Mouse (Mus musculus) E14TG2a.4 (cell line): ENCODE results near the gene Ndufb10.

ENCODE experiments used
- H3K27me3 ChIP-seq: 2 replicates; pipeline ENCODE4 v1.6.1; 2014; ENCODE audit warnings: low read length, control low read depth; ENCODE audit not compliant: insufficient read depth
- H3K36me3 ChIP-seq: 2 replicates; pipeline ENCODE4 v1.6.1; 2014; ENCODE audit warnings: low read length, control low read depth; ENCODE audit not compliant: insufficient read depth
- H3K4me1 ChIP-seq: replicated peaks from 2 replicates; pipeline ENCODE4 v1.6.1; 2014; ENCODE audit warnings: low read depth, low read length, control low read depth
- H3K4me3 ChIP-seq: replicated peaks from 2 replicates; pipeline ENCODE4 v1.5.1; 2014; ENCODE audit warnings: mild to moderate bottlenecking, low read length
- H3K9me3 ChIP-seq: 2 replicates; pipeline ENCODE4 v1.6.1; 2014; ENCODE audit warnings: low read length, control low read depth
- CTCF ChIP-seq: conservative IDR thresholded peaks from 2 replicates; pipeline ENCODE4 v1.5.1; 2014; ENCODE audit warnings: low read length
- NANOG ChIP-seq: IDR thresholded peaks from 2 replicates; pipeline ENCODE4 v1.6.1; 2014; ENCODE audit warnings: borderline replicate concordance, low read length, mixed read lengths
- POU5F1 ChIP-seq: IDR thresholded peaks from 2 replicates; pipeline ENCODE4 v1.6.1; 2014; ENCODE audit warnings: low read length, borderline replicate concordance

Ndufb10 gene

DNA sequence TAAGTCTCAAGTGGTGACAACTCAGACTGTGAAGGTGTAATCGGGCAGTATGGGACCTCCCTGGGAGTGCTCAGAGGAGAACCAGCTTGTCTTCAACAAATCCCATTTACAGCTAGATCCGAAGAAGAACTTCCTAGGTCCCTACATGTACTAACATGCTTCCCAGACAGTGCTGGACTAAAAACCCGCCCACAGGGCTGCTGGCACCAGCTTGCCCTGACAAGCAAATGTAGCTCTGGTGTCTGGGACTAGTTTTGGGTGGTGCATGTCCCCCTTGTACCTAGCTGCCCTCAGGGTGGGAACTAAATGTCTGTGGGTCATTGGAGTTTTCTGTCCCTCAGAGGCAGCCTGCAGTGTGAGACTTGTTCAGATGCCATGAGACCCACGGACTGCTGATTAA, 27.2 kb upstream of the Ndufb10 start:
- Histone ChIP-seq H3K36me3 (no peaks in the 10 kb centered on the region), H3K4me3 (no peak overlapping the region), H3K27me3 (peaks cover 59% of the 10 kb centered on the region), H3K9me3 (no peaks in the 10 kb centered on the region), H3K4me1 (peaks cover 60% of the 10 kb centered on the region)
- no peak for TF ChIP-seq POU5F1
- TF ChIP-seq CTCF, result no peak
- TF ChIP-seq NANOG, result no peak

- 0 out of 2 replicates have a peak overlapping the region, but pooled peaks have one; percentile 17 for H3K4me3 ChIP-seq
- H3K4me1 ChIP-seq, result peaks cover 41% of the 10 kb centered on the region
- H3K27me3 ChIP-seq, result peaks cover 22% of the 10 kb centered on the region
- TF ChIP-seq POU5F1 (no peak), NANOG (no peak), CTCF (no peak)
- H3K36me3 ChIP-seq, result peaks cover 8% of the 10 kb centered on the region
- no peaks in the 10 kb centered on the region for H3K9me3 ChIP-seq
Measured at GRCm38 (mm10) chr17:24746986-24747385, 22.7 kb upstream of the Ndufb10 start.

DNA sequence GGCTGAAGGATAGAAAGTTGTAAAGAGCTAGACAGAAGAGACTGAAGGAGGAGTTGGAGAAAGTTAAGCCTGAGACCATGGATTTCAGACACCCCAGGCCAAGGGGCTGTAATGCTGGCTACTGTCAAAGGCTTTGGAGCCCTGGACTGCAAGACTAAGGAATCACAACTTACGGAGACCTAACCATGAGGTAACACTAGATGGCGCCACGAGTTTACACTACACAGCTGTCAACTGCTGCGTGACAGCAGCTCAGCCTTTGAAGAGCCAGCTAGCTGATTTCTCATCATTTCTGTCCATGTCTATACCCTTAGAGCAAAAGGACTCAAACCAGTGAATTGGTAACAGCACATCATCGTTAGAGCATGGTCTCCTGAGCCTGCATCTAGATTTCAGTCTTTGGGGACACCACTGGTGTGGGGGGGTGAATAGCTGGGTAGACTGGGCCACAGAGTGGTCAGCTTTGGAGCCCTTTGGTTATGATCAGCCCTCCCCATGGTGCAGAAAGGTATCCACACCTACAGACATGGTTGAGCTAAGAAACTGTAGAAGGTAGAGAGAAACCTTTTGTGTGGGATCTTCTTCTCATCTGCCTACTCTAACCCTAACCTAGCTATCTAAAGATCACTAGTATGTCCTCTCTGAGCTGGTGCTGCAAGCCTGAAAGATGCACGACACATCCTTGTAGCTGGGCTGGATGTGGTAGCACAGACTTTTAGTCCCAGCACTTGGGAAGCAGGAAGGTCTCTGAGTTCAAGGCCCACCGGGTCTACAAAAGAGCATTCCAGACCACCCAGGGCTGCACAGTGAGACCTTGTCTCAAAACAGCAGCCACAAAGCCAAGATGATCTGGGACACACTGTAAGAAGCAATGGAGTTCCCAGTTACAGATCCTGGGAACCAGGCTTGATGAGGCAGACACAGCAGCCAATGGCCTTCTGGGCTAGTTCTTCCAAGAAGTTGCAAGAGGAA, 21.5 kb upstream of the Ndufb10 start:
- peaks cover 11% of the 10 kb centered on the region for H3K27me3 ChIP-seq
- TF ChIP-seq POU5F1 (no peak), NANOG (no peak), CTCF (peak; percentile 74)
- no peaks in the 10 kb centered on the region for H3K9me3 ChIP-seq
- H3K36me3 ChIP-seq, result peaks cover 19% of the 10 kb centered on the region
- peaks cover 30% of the 10 kb centered on the region for H3K4me1 ChIP-seq
- H3K4me3 ChIP-seq, result no peak overlapping the region

DNA sequence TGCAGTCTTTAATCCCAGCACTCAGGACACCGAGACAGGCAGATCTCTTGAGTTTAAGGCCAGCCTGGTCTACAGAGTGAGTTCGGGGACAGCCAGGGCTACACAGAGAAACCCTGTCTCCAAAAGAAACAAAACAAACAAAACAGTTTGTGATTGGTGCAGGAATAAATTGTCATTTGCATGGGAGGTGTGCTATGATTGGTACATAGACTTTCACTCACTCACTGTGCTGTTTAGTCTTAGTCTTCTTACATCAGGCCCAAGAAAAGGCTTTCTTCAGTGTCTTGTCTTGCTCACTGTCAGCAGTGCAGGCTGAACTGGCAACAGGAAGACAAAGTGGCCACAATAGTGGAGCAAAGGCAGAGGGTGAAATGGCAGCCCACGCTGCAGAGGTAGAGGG, 20.1 kb upstream of the Ndufb10 start:
- Histone ChIP-seq H3K9me3 (no peaks in the 10 kb centered on the region), H3K4me3 (no peak overlapping the region), H3K27me3 (no peaks in the 10 kb centered on the region), H3K4me1 (peaks cover 39% of the 10 kb centered on the region), H3K36me3 (peaks cover 26% of the 10 kb centered on the region)
- TF ChIP-seq NANOG (no peak), POU5F1 (no peak), CTCF (no peak)

GRCm38 (mm10) chr17:24743896-24744295, 19.6 kb upstream of the Ndufb10 start:
- no peak for TF ChIP-seq POU5F1
- TF ChIP-seq NANOG, result no peak
- no peak for TF ChIP-seq CTCF
- Histone ChIP-seq H3K4me3 (no peak overlapping the region), H3K27me3 (no peaks in the 10 kb centered on the region), H3K36me3 (peaks cover 26% of the 10 kb centered on the region), H3K9me3 (no peaks in the 10 kb centered on the region), H3K4me1 (peaks cover 42% of the 10 kb centered on the region)

DNA sequence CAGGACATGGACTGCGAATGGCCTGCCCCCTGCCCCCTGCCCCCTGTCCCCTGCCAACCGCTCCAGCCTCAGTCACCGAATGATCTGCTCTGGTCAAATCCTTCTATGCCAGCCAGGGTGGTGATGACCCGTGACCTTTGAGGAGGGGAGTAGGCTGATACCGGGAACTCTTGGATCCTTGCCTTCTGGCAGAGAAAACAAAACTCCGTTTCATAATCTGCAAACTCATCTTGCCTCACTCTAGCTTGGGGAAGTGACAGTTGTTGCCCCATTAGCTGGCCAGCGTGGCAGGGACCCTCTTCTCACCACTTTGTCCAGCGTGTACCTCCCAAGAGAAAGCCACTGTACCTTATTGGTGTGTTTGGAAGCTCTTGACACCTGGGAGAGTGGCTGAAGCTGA, 18.0 kb upstream of the Ndufb10 start:
- TF ChIP-seq NANOG (no peak), POU5F1 (no peak), CTCF (no peak)
- no peak overlapping the region for H3K4me3 ChIP-seq
- peaks cover 26% of the 10 kb centered on the region for H3K36me3 ChIP-seq
- no peaks in the 10 kb centered on the region for H3K27me3 ChIP-seq
- H3K9me3 ChIP-seq, result no peaks in the 10 kb centered on the region
- peaks cover 49% of the 10 kb centered on the region for H3K4me1 ChIP-seq

GRCm38 (mm10) chr17:24739926-24740325, 15.6 kb upstream of the Ndufb10 start:
- Histone ChIP-seq H3K4me1 (peaks cover 50% of the 10 kb centered on the region), H3K36me3 (peaks cover 26% of the 10 kb centered on the region), H3K4me3 (no peak overlapping the region), H3K9me3 (no peaks in the 10 kb centered on the region), H3K27me3 (no peaks in the 10 kb centered on the region)
- no peak for TF ChIP-seq CTCF
- no peak for TF ChIP-seq NANOG
- no peak for TF ChIP-seq POU5F1

DNA sequence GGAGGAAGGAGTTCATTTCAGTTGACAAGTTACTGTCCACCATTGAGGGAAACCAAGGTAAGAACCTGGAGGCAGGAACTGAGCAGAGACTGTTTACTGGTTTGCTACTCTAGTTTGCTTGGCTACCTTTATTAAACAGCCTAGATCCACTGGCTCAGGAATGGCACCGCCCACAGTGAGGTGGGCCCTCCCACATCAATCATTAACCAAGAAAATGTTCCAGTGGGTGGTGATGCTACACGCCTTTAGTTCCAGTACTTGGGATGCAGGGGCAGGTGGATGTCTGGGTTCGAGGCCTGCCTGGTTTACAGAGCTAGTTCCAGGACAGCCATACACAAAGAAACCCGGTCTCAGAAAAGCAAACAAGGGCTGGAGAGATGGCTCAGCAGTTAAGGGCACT, 14.0 kb upstream of the Ndufb10 start:
- Histone ChIP-seq H3K4me3 (no peak overlapping the region), H3K4me1 (peaks cover 55% of the 10 kb centered on the region), H3K27me3 (no peaks in the 10 kb centered on the region), H3K9me3 (no peaks in the 10 kb centered on the region), H3K36me3 (peaks cover 26% of the 10 kb centered on the region)
- TF ChIP-seq NANOG, result no peak
